Mouse (Mus musculus) neural tube, embryonic 11.5 days (tissue): ENCODE data around the gene Tmco1. TPM values are rescaled to one million over a fixed set of nuclear protein-coding genes. Genes with fewer than 3 reads are reported as not detected.

ENCODE experiments used
- ATAC-seq: fragments of 200-750 bp; cut with Nextera tagmentation; 2 replicates; pipeline ENCODE4 v1.8.0; 2017; ENCODE audit warnings: moderate number of reproducible peaks, mild to moderate bottlenecking, moderate TSS enrichment, moderate library complexity; ENCODE audit not compliant: insufficient read depth, low FRiP score, low TSS enrichment
- DNase-seq: peaks from one replicate; pipeline ENCODE4 v3.0.0-alpha.2; 2015; ENCODE audit warnings: low spot score
- H3K27ac ChIP-seq: fragments of 300-500 bp; sonication (generic); 2 replicates; pipeline ENCODE4 v1.5.1; 2014; ENCODE audit warnings: low read depth, mild to moderate bottlenecking, low read length
- H3K27me3 ChIP-seq: fragments of 300-500 bp; sonication (generic); 2 replicates; pipeline ENCODE4 v1.6.1; 2014; ENCODE audit warnings: mild to moderate bottlenecking, low read length, mixed read lengths; ENCODE audit not compliant: control insufficient read depth, insufficient read depth
- H3K36me3 ChIP-seq: fragments of 300-500 bp; sonication (generic); 2 replicates; pipeline ENCODE4 v1.6.1; 2014; ENCODE audit warnings: mild to moderate bottlenecking, low read length, moderate library complexity, mixed read lengths; ENCODE audit not compliant: control insufficient read depth, insufficient read depth
- H3K4me1 ChIP-seq: fragments of 300-500 bp; sonication (generic); 2 replicates; pipeline ENCODE4 v1.6.1; 2014; ENCODE audit warnings: low read length, mixed read lengths; ENCODE audit not compliant: control insufficient read depth, insufficient read depth
- H3K4me2 ChIP-seq: fragments of 300-500 bp; sonication (generic); 2 replicates; pipeline ENCODE4 v1.6.1; 2014; ENCODE audit warnings: low read depth, mild to moderate bottlenecking, moderate library complexity
- H3K4me3 ChIP-seq: fragments of 300-500 bp; sonication (generic); 2 replicates; pipeline ENCODE4 v1.5.1; 2014; ENCODE audit warnings: low read depth, low read length
- H3K9ac ChIP-seq: fragments of 300-500 bp; sonication (generic); 2 replicates; pipeline ENCODE4 v1.6.1; 2014; ENCODE audit warnings: mild to moderate bottlenecking, low read length
- H3K9me3 ChIP-seq: fragments of 300-500 bp; sonication (generic); 2 replicates; pipeline ENCODE4 v1.6.1; 2016; ENCODE audit warnings: low read length; ENCODE audit not compliant: control insufficient read depth
- WGBS: fragments of 180-500 bp; shearing (Covaris S2); extraction: QIAGEN DNeasy Blood & Tissue Kit; methylation state at CpG from one replicate; pipeline ENCODE4 v1.1.7; 2014; 5-methylcytosine and 5-hydroxymethylcytosine counted together
- polyA plus RNA-seq: library from polyadenylated mRNA; unstranded; fragments of >200 nt; fragmentation: Nextera tagmentation; extraction: Ambion mirVana; gene quantifications from 2 replicates; pipeline ENCODE4 v1.2.1, GENCODE M21; 2014

Tmco1 gene
- polyA plus RNA-seq, 1 experiment from 2014 or later, result 81.9 TPM

GRCm38 (mm10) chr1:167269856-167270270, 38.3 kb upstream of the Tmco1 start:
- Histone ChIP-seq H3K9me3 (no peaks in the 10 kb centered on the region), H3K4me3 (no peak overlapping the region), H3K9ac (no peak overlapping the region), H3K4me2 (no peak overlapping the region), H3K36me3 (no peaks in the 10 kb centered on the region), H3K27ac (no peak overlapping the region), H3K27me3 (no peaks in the 10 kb centered on the region), H3K4me1 (peaks cover 29% of the 10 kb centered on the region)
- ATAC-seq (no peak), DNase-seq (no peak)
- 35% methylated on average over 6 of the region's 6 CpGs for WGBS

- 11% methylated on average over 19 of the region's 19 CpGs for WGBS
- ATAC-seq (peak; percentile 22; the same call in 1 of the 2 replicates), DNase-seq (no peak)
- H3K4me3 ChIP-seq, result no peak overlapping the region
- peak overlapping the region; percentile 24 for H3K4me2 ChIP-seq
- H3K9me3 ChIP-seq, result no peaks in the 10 kb centered on the region
- H3K27ac ChIP-seq, result no peak overlapping the region
- peak overlapping the region; percentile 18; the same call in 1 of the 2 replicates for H3K9ac ChIP-seq
- no peaks in the 10 kb centered on the region for H3K36me3 ChIP-seq
- H3K4me1 ChIP-seq, result peaks cover 29% of the 10 kb centered on the region
- H3K27me3 ChIP-seq, result no peaks in the 10 kb centered on the region
Observed at GRCm38 (mm10) chr1:167270342-167271111, 37.7 kb upstream of the Tmco1 start.

GRCm38 (mm10) chr1:167271304-167271703, 36.9 kb upstream of the Tmco1 start:
- no peak overlapping the region for H3K27ac ChIP-seq
- H3K27me3 ChIP-seq, result no peaks in the 10 kb centered on the region
- no peak for ATAC-seq
- DNase-seq, result no peak
- no peaks in the 10 kb centered on the region for H3K9me3 ChIP-seq
- H3K36me3 ChIP-seq, result no peaks in the 10 kb centered on the region
- H3K4me1 ChIP-seq, result peaks cover 29% of the 10 kb centered on the region
- H3K4me3 ChIP-seq, result no peak overlapping the region
- H3K4me2 ChIP-seq, result no peak overlapping the region
- H3K9ac ChIP-seq, result no peak overlapping the region
- 47% methylated on average over 4 of the region's 4 CpGs for WGBS

GRCm38 (mm10) chr1:167271841-167272240, 36.3 kb upstream of the Tmco1 start:
- DNase-seq (no peak), ATAC-seq (no peak)
- Histone ChIP-seq H3K9me3 (no peaks in the 10 kb centered on the region), H3K36me3 (no peaks in the 10 kb centered on the region), H3K4me2 (no peak overlapping the region), H3K4me1 (peaks cover 29% of the 10 kb centered on the region), H3K27ac (no peak overlapping the region), H3K9ac (no peak overlapping the region), H3K4me3 (no peak overlapping the region), H3K27me3 (no peaks in the 10 kb centered on the region)
- 51% methylated on average over 8 of the region's 8 CpGs for WGBS

- no peaks in the 10 kb centered on the region for H3K27me3 ChIP-seq
- ATAC-seq (no peak), DNase-seq (no peak)
- no peak overlapping the region for H3K4me2 ChIP-seq
- H3K27ac ChIP-seq, result no peak overlapping the region
- no peak overlapping the region; the same call in 1 of the 2 replicates for H3K9ac ChIP-seq
- peaks cover 29% of the 10 kb centered on the region for H3K4me1 ChIP-seq
- no peaks in the 10 kb centered on the region for H3K9me3 ChIP-seq
- H3K4me3 ChIP-seq, result no peak overlapping the region
- WGBS, result 73% methylated on average over 14 of the region's 14 CpGs
- H3K36me3 ChIP-seq, result no peaks in the 10 kb centered on the region
Observed at GRCm38 (mm10) chr1:167273380-167274163, 34.6 kb upstream of the Tmco1 start.

- DNase-seq (no peak), ATAC-seq (no peak)
- no peak overlapping the region for H3K4me2 ChIP-seq
- no peaks in the 10 kb centered on the region for H3K36me3 ChIP-seq
- peaks cover 27% of the 10 kb centered on the region for H3K4me1 ChIP-seq
- H3K27me3 ChIP-seq, result no peaks in the 10 kb centered on the region
- WGBS, result 83% methylated on average over 12 of the region's 12 CpGs
- H3K9me3 ChIP-seq, result no peaks in the 10 kb centered on the region
- H3K9ac ChIP-seq, result no peak overlapping the region
- no peak overlapping the region for H3K4me3 ChIP-seq
- no peak overlapping the region for H3K27ac ChIP-seq
Observed at GRCm38 (mm10) chr1:167274646-167275390, 33.4 kb upstream of the Tmco1 start.

- Histone ChIP-seq H3K27me3 (no peaks in the 10 kb centered on the region), H3K36me3 (no peaks in the 10 kb centered on the region), H3K4me1 (peaks cover 18% of the 10 kb centered on the region), H3K27ac (no peak overlapping the region), H3K4me3 (no peak overlapping the region), H3K9ac (no peak overlapping the region), H3K4me2 (no peak overlapping the region), H3K9me3 (no peaks in the 10 kb centered on the region)
- ATAC-seq (no peak), DNase-seq (no peak)
- 81% methylated on average over 6 of the region's 6 CpGs for WGBS
Observed at GRCm38 (mm10) chr1:167278395-167278794, 29.8 kb upstream of the Tmco1 start.

- no peaks in the 10 kb centered on the region for H3K27me3 ChIP-seq
- H3K9me3 ChIP-seq, result no peaks in the 10 kb centered on the region
- ATAC-seq (no peak), DNase-seq (no peak)
- no peak overlapping the region for H3K27ac ChIP-seq
- no peak overlapping the region for H3K9ac ChIP-seq
- WGBS, result 80% methylated on average over 13 of the region's 13 CpGs
- H3K4me3 ChIP-seq, result no peak overlapping the region
- H3K4me2 ChIP-seq, result no peak overlapping the region
- H3K4me1 ChIP-seq, result peaks cover 11% of the 10 kb centered on the region
- H3K36me3 ChIP-seq, result no peaks in the 10 kb centered on the region
Observed at GRCm38 (mm10) chr1:167279160-167279715, 28.9 kb upstream of the Tmco1 start.
